In genomic region chr2:77673770-77674169, GRCm38 (mm10) we compare ENCODE assay signal across 26 mouse cellular contexts.
DNase-seq lines count a peak whose midpoint lies in the region; ATAC-seq and TF ChIP-seq lines count a peak whose summit lies in the region.
"Had no signal": no experiment of that assay in that cellular context is flagged by ENCODE, and none has a peak within 500 bp of the region (broad histone marks: within the 10 kb centered on the region; RNA-seq: fewer than 3 reads in every experiment).

No protein-coding gene starts in this region.

- H3K4me3 ChIP-seq in erythroblast, embryonic 14.5 days (replicated peaks), result peak overlapping the region; percentile 25
- H3K4me3 ChIP-seq in liver, embryonic 15.5 days (replicated peaks), result no peak overlapping the region
- no peak overlapping the region for H3K4me3 ChIP-seq in left cerebral cortex, adult 2 months
- H3K4me3 ChIP-seq in heart, embryonic 10.5 days, result no peak overlapping the region
- H3K4me3 ChIP-seq in hindbrain, embryonic 14.5 days (replicated peaks; ENCODE audit: low read length), result no peak overlapping the region
- H3K4me3 ChIP-seq: embryonic facial prominence, embryonic 12.5 days; forebrain, embryonic 13.5 days; heart, embryonic 13.5 days; hindbrain, embryonic 12.5 days; midbrain, embryonic 13.5 days had no signal

- H3K36me3 ChIP-seq in erythroblast, embryonic 14.5 days (ENCODE audit: control insufficient read depth), result no peaks in the 10 kb centered on the region
- no peaks in the 10 kb centered on the region for H3K36me3 ChIP-seq in liver, embryonic 15.5 days (replicated peaks)
- no peaks in the 10 kb centered on the region for H3K36me3 ChIP-seq in heart, embryonic 10.5 days
- no peaks in the 10 kb centered on the region for H3K36me3 ChIP-seq in hindbrain, embryonic 14.5 days (replicated peaks; ENCODE audit: control insufficient read depth, insufficient read depth)
- H3K36me3 ChIP-seq: embryonic facial prominence, embryonic 12.5 days; heart, embryonic 13.5 days; hindbrain, embryonic 12.5 days; midbrain, embryonic 13.5 days had no signal

- H3K4me1 ChIP-seq in erythroblast, embryonic 14.5 days (ENCODE audit: control insufficient read depth), result peaks cover 25% of the 10 kb centered on the region
- peaks cover 21% of the 10 kb centered on the region for H3K4me1 ChIP-seq in liver, embryonic 15.5 days (replicated peaks)
- H3K4me1 ChIP-seq in heart, embryonic 10.5 days, result peaks cover 8% of the 10 kb centered on the region; the same call in 1 of the 2 replicates
- H3K4me1 ChIP-seq in hindbrain, embryonic 14.5 days (replicated peaks; ENCODE audit: control insufficient read depth, insufficient read depth, low read length), result no peaks in the 10 kb centered on the region
- H3K4me1 ChIP-seq: embryonic facial prominence, embryonic 12.5 days; forebrain, embryonic 13.5 days; hindbrain, embryonic 12.5 days; midbrain, embryonic 13.5 days had no signal

- H3K4me2 ChIP-seq in liver, embryonic 15.5 days, result peak overlapping the region; percentile 53
- no peak overlapping the region for H3K4me2 ChIP-seq in hindbrain, embryonic 14.5 days (replicated peaks)
- H3K4me2 ChIP-seq: embryonic facial prominence, embryonic 12.5 days; forebrain, embryonic 13.5 days; hindbrain, embryonic 12.5 days; midbrain, embryonic 13.5 days had no signal

- H3K9ac ChIP-seq in liver, embryonic 15.5 days, result no peak overlapping the region
- H3K9ac ChIP-seq in hindbrain, embryonic 14.5 days, result no peak overlapping the region
- H3K9ac ChIP-seq: embryonic facial prominence, embryonic 12.5 days; forebrain, embryonic 13.5 days; heart, embryonic 13.5 days; hindbrain, embryonic 12.5 days; midbrain, embryonic 13.5 days had no signal

- H3K9me3 ChIP-seq in erythroblast, embryonic 14.5 days (ENCODE audit: control insufficient read depth, low read length), result no peaks in the 10 kb centered on the region
- H3K9me3 ChIP-seq in liver, embryonic 15.5 days (replicated peaks), result no peaks in the 10 kb centered on the region
- H3K9me3 ChIP-seq in heart, embryonic 10.5 days, result no peaks in the 10 kb centered on the region
- no peaks in the 10 kb centered on the region for H3K9me3 ChIP-seq in hindbrain, embryonic 14.5 days (ENCODE audit: control insufficient read depth, low read length)
- H3K9me3 ChIP-seq: embryonic facial prominence, embryonic 12.5 days; forebrain, embryonic 13.5 days; heart, embryonic 13.5 days; hindbrain, embryonic 12.5 days; midbrain, embryonic 13.5 days had no signal

- no peak for ATAC-seq in erythroblast, adult 5-6 weeks (replicated peaks; ENCODE audit: low FRiP score, poor library complexity, severe bottlenecking)
- peak; percentile 95 for ATAC-seq in liver, embryonic 15.5 days (ENCODE audit: insufficient read depth)
- no peak for ATAC-seq in hindbrain, embryonic 14.5 days (ENCODE audit: low FRiP score)
- ATAC-seq: forebrain, embryonic 13.5 days; inflammation-experienced regulatory T-cells, adult 6 months; midbrain, embryonic 13.5 days had no signal

- peak; percentile 78 for DNase-seq in c-Kit-positive CD71-positive TER-119-positive erythroid progenitor cells, embryonic 14.5 days (ENCODE audit: low spot score)
- no peak for DNase-seq in left cerebral cortex, adult 2 months (ENCODE audit: extremely low spot score in 1 of 2, low spot score in 2 of 2)
- no peak for DNase-seq in heart, embryonic 10.5 days (ENCODE audit: low spot score)
- DNase-seq in hindbrain, embryonic 14.5 days (ENCODE audit: low spot score), result no peak
- DNase-seq: adrenal gland, postnatal 14 days; cerebellum, adult 18-20 months; cerebellum, postnatal 25 days; gastrocnemius, postnatal 14 days; heart, adult 18-20 months; heart, postnatal 14 days; kidney, adult 18-20 months; lung, adult 18-20 months; lung, postnatal 10 days; retina, postnatal 1 day; right cerebral cortex, postnatal 25 days; spleen, adult 18-20 months; thymus, postnatal 36 days had no signal

- intact Hi-C loops in left cerebral cortex, adult 2 months (cut with DNase I), result no loop called here

- WGBS in liver, embryonic 15.5 days (ENCODE audit: insufficient replicate concordance), result 20% methylated on average over 10 of the region's 10 CpGs
- WGBS in heart, embryonic 10.5 days, result 78% methylated on average over 10 of the region's 10 CpGs
- WGBS in hindbrain, embryonic 14.5 days, result 84% methylated on average over 10 of the region's 10 CpGs

- H3K27ac ChIP-seq in liver, embryonic 15.5 days (replicated peaks), result peak overlapping the region; percentile 59
- H3K27ac ChIP-seq in left cerebral cortex, adult 2 months, result no peak overlapping the region
- no peak overlapping the region for H3K27ac ChIP-seq in heart, embryonic 10.5 days
- H3K27ac ChIP-seq in hindbrain, embryonic 14.5 days, result no peak overlapping the region
- H3K27ac ChIP-seq: embryonic facial prominence, embryonic 12.5 days; forebrain, embryonic 13.5 days; heart, embryonic 13.5 days; hindbrain, embryonic 12.5 days; midbrain, embryonic 13.5 days had no signal

- no peaks in the 10 kb centered on the region for H3K27me3 ChIP-seq in erythroblast, embryonic 14.5 days (ENCODE audit: control insufficient read depth)
- no peaks in the 10 kb centered on the region for H3K27me3 ChIP-seq in liver, embryonic 15.5 days
- H3K27me3 ChIP-seq in heart, embryonic 10.5 days (ENCODE audit: insufficient read depth, poor library complexity, severe bottlenecking), result no peaks in the 10 kb centered on the region
- no peaks in the 10 kb centered on the region for H3K27me3 ChIP-seq in hindbrain, embryonic 14.5 days (ENCODE audit: control insufficient read depth, insufficient read depth, low read length)
- H3K27me3 ChIP-seq: embryonic facial prominence, embryonic 12.5 days; forebrain, embryonic 13.5 days; heart, embryonic 13.5 days; hindbrain, embryonic 12.5 days; midbrain, embryonic 13.5 days had no signal

- TF ChIP-seq CTCF in left cerebral cortex, adult 2 months (IDR thresholded peaks at IDR 0.05), result no peak
